Mouse (Mus musculus) spleen, postnatal 0 days (tissue): ENCODE results near the gene Irak1. TPM values are rescaled to one million over a fixed set of nuclear protein-coding genes. Genes with fewer than 3 reads are reported as not detected.

Source experiments
- microRNA counts: library from miRNA; unstranded; fragments of <30 nt; microRNA quantifications from one replicate; lab custom pipeline; 2015
- polyA plus RNA-seq: library from polyadenylated mRNA; unstranded; fragments of >200 nt; fragmentation: Nextera tagmentation; extraction: Ambion mirVana; gene quantifications from 2 replicates; pipeline ENCODE4 v1.2.1, GENCODE M21; 2015

Irak1 gene
- polyA plus RNA-seq = 36.2 and 38.0 TPM in 2 replicates

GRCm38 (mm10) chrX:74023188-74024049 lies at the start of gene Irak1:
Gene Irak1 (minus strand): TSS chrX:74023918.

GRCm38 (mm10) chrX:73966248-73967176 lies 57.2 kb downstream of the Irak1 start, which contains the start of gene Hcfc1:
Gene Hcfc1 (minus strand): TSS chrX:73966357.

MicroRNAs within 50 kb of the gene (microRNA counts, 519-probe panel; counts per million panel counts)
- 88.3 counts per million for microRNA mmu-miR-718 (lab: Ali Mortazavi, UCI)

Other genes with a start within 250 kb of the Irak1 start
- gene Srpk3, start 249.5 kb downstream of the Irak1 start, polyA plus RNA-seq = 3.0 and 5.0 TPM in 2 replicates
- 131 and 143 TPM in 2 replicates for gene Idh3g, start 237.0 kb downstream of the Irak1 start, polyA plus RNA-seq
- gene Ssr4, start 236.9 kb downstream of the Irak1 start, polyA plus RNA-seq = 163 and 167 TPM in 2 replicates
- gene Pdzd4, start 198.9 kb downstream of the Irak1 start, polyA plus RNA-seq = 0.23 and 0.25 TPM in 2 replicates
- gene Avpr2, start 131.8 kb downstream of the Irak1 start, polyA plus RNA-seq = 0.53 and 0.99 TPM in 2 replicates
- gene L1cam, start 127.8 kb downstream of the Irak1 start, polyA plus RNA-seq = 0.27 and 0.42 TPM in 2 replicates
- 12.1 and 16.0 TPM in 2 replicates for gene Arhgap4, start 102.0 kb downstream of the Irak1 start, polyA plus RNA-seq
- 94.1 and 101 TPM in 2 replicates for gene Naa10, start 102.0 kb downstream of the Irak1 start, polyA plus RNA-seq
- 24.2 and 31.6 TPM in 2 replicates for gene Renbp, start 93.1 kb downstream of the Irak1 start, polyA plus RNA-seq
- gene Hcfc1, start 57.6 kb downstream of the Irak1 start, polyA plus RNA-seq = 38.3 and 38.7 TPM in 2 replicates
- gene Opn1mw, start 103.5 kb upstream of the Irak1 start, polyA plus RNA-seq = not detected in 2 replicates
- 8.1 and 9.0 TPM in 2 replicates for gene Mecp2, start 111.4 kb upstream of the Irak1 start, polyA plus RNA-seq
- not detected in 2 replicates for gene Tex28, start 143.9 kb upstream of the Irak1 start, polyA plus RNA-seq
- 0.05 TPM in 1 of 2 replicates, not detected in the other for gene Tktl1, start 153.3 kb upstream of the Irak1 start, polyA plus RNA-seq
- 107 and 134 TPM in 2 replicates for gene Flna, start 225.9 kb upstream of the Irak1 start, polyA plus RNA-seq
- 14.7 and 15.4 TPM in 2 replicates for gene Emd, start 230.8 kb upstream of the Irak1 start, polyA plus RNA-seq
- gene Rpl10, start 246.9 kb upstream of the Irak1 start, polyA plus RNA-seq = 740 and 747 TPM in 2 replicates